Mouse (Mus musculus) ES-Bruce4 (cell line): Measurements from ENCODE around the gene Mmp2. TPM values are rescaled to one million over a fixed set of nuclear protein-coding genes. Genes with fewer than 3 reads are reported as not detected.
A peak's percentile ranks its signal among the peaks of the same experiment; 100 is the strongest.

Experiments used
- H3K27ac ChIP-seq: 2 replicates; pipeline ENCODE4 v1.5.1; 2012; ENCODE audit warnings: low read length, inconsistent platforms; ENCODE audit not compliant: insufficient read depth
- H3K27me3 ChIP-seq: 2 replicates; pipeline ENCODE4 v1.6.1; 2012; ENCODE audit warnings: mild to moderate bottlenecking, low read length, inconsistent platforms; ENCODE audit not compliant: control insufficient read depth, poor library complexity, insufficient read depth, severe bottlenecking
- H3K36me3 ChIP-seq: 2 replicates; pipeline ENCODE4 v1.6.1; 2012; ENCODE audit warnings: inconsistent platforms, mild to moderate bottlenecking, low read length, moderate library complexity; ENCODE audit not compliant: control insufficient read depth, poor library complexity, insufficient read depth, severe bottlenecking
- H3K4me1 ChIP-seq: one replicate; pipeline ENCODE4 v1.8.1; 2011; ENCODE audit warnings: low read length; ENCODE audit not compliant: control insufficient read depth, insufficient read depth
- H3K4me3 ChIP-seq: 2 replicates; pipeline ENCODE4 v1.5.1; 2011; ENCODE audit warnings: low read depth, mild to moderate bottlenecking, low read length
- H3K9ac ChIP-seq: 2 replicates; pipeline ENCODE4 v1.6.1; 2012; ENCODE audit warnings: low read depth, mild to moderate bottlenecking, inconsistent platforms; ENCODE audit not compliant: poor library complexity, severe bottlenecking
- H3K9me3 ChIP-seq: replicated peaks from 2 replicates; pipeline ENCODE4 v1.6.1; 2012; ENCODE audit warnings: mild to moderate bottlenecking, low read length, inconsistent platforms; ENCODE audit not compliant: control insufficient read depth, poor library complexity, insufficient read depth, severe bottlenecking
- CTCF ChIP-seq: IDR thresholded peaks from one replicate; pipeline ENCODE4 v1.8.1; 2011; ENCODE audit warnings: low read depth, low read length
- EP300 ChIP-seq: IDR thresholded peaks from 2 replicates; pipeline ENCODE4 v1.6.1; 2011; ENCODE audit warnings: low read depth, low read length; ENCODE audit not compliant: insufficient read depth
- POLR2A ChIP-seq: IDR thresholded peaks from one replicate; pipeline ENCODE4 v1.8.1; 2011; ENCODE audit warnings: low read length; ENCODE audit not compliant: insufficient read depth
- polyA plus RNA-seq: library from polyadenylated mRNA; stranded (reverse); fragments of >200 nt; gene quantifications from 2 replicates; pipeline ENCODE4 v1.2.4, GENCODE M21; 2011; ENCODE audit warnings: low read depth; ENCODE audit not compliant: missing spikeins, insufficient read depth, insufficient read length

Mmp2 gene
- polyA plus RNA-seq, 1 experiment: 22.5 TPM

DNA sequence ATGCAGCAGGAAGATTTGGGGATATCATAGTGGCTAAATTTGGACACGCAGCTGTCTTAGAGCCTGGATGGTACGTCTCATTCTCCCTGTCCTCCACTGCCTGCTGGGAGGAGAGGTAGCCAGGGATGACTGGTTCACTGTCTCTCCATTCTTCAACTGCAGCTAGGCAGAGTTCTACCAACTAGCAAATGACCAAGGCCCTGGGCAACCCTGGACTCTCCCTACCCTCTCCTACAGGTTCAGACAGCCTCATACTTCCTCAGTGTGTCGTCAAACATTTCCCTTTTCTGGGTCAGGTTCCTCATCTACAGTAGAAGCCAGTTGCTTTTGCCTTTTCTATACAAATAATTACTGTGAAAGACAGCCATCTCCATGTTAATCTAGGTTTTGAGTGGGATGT lies 27.6 kb downstream of the Mmp2 start:
- H3K27ac ChIP-seq: no peak overlapping the region
- no peak overlapping the region for H3K9ac ChIP-seq
- peaks cover 4% of the 10 kb centered on the region; the same call in 1 of the 2 replicates for H3K27me3 ChIP-seq
- TF ChIP-seq POLR2A (no peak), CTCF (no peak), EP300 (no peak)
- no peaks in the 10 kb centered on the region for H3K36me3 ChIP-seq
- 0 out of 2 replicates have a peak, but pooled peaks cover 2% of the 10 kb centered on the region for H3K9me3 ChIP-seq
- no peaks in the 10 kb centered on the region for H3K4me1 ChIP-seq
- no peak overlapping the region for H3K4me3 ChIP-seq

DNA sequence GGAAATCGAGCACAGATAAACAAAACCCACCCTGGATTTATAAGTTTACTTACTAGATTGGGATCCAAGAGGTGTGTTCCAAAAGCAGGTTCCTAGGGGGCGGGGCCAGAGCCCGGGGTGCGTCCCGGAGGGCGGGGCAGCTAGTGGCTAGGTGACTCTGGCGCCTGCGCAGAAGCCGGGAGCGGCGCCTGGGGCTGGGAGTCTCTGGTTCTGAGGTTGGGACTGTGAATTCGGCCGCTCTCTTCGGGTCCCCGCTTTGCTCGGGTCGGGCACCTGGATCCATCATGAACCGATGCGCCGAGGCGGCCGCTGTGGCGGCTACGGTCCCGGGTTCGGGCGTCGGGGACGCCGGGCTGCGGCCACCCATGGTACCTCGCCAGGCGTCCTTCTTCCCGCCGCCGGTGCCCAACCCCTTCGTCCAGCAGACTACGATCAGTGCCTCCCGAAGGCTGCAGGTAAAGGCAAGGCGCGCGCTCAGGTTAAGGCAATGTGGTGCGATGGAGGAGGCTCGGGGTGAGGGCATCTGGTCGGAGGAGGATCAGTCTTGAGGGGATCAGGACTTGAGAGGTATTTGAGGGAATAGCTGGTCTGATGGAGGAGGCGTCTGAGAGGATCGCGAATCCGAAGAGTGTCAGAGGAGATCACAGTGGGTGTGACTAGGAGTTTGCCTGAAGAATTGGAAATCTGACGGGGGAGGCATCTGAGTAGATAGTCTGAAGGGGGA lies 28.2 kb downstream of the Mmp2 start, which contains the start of gene Lpcat2:
Lpcat2 (plus strand) TSS at position 169 of the 724 bp plus-strand sequence.
- no peaks in the 10 kb centered on the region for H3K36me3 ChIP-seq
- H3K4me3 ChIP-seq: peak within 1 kb of the TSS; percentile 90
- H3K27ac ChIP-seq: no peak within 1 kb of the TSS
- peaks cover 4% of the 10 kb centered on the region; the same call in 1 of the 2 replicates for H3K27me3 ChIP-seq
- 0 out of 2 replicates have a peak, but pooled peaks cover 2% of the 10 kb centered on the region for H3K9me3 ChIP-seq
- no peaks in the 10 kb centered on the region for H3K4me1 ChIP-seq
- TF ChIP-seq POLR2A (peak; percentile 17), CTCF (no peak)
- H3K9ac ChIP-seq: peak within 1 kb of the TSS; percentile 85

DNA sequence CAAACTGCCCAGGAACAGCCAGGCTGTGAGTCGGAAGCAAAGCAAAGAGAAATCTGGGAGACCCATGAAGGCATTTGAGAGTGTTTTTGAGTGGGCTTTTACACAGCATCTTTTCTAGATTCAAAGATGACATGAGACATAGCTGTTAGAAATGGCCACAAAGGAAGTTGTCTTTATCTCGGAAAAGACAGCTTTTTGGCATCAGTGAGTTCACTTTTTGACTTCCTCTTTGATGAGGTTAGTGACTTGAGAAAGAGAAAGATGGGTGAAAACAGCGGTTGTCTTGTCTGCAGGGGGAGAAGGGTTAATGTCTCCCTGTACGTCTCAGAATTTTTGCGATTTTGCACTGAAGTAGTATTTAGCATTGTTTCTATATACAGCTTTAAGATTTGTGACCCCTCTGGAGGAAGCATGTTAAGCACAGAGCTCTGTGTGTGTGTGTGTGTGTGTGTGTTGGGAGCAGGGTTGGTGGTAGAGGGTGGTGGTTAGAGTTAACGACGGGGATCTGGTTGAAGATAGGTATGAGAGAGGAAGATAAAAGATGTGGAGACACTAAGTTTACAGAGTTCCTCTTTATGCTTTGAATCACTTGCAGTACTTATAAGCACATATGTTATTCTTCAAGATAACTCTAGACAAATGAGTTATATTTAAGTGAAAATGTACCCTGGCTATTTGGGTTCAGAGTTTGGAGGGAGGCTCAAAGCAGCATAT lies 29.3 kb downstream of the Mmp2 start:
- no peak for TF ChIP-seq CTCF
- TF ChIP-seq EP300: no peak
- no peak for TF ChIP-seq POLR2A
- no peak overlapping the region for H3K27ac ChIP-seq

DNA sequence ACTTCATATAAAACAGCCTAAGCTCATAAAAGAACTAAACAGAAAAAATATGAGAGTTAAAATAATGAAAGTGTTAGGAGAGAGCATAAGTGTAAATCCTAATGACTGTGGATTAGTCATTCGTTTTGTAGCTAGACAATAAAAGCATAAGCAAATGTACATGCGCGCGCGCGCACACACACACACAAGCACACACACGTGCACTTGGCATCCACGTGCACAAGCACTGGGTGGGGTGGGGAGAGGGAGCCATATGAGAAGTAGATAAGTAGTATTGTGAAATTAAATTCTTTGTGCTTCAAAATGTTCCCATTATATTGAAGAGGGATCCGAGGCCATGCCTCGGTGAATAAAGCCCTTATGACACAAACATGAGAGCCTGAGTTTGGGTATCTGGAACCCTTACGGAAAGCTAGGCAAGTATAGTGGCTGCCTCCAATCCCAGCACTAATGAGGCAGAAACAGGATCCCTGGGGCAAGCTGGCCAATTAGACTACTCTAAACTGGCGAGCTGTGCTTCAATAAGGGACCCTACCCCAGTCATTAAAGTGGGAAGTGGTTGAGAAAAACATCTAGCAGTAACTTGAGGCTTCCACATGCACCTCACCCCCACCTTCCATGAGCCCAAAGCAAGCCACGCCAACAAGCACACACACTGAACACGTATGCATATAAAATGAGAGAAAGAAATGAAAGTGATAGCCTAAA lies 31.5 kb downstream of the Mmp2 start:
- 0 out of 2 replicates have a peak, but pooled peaks cover 2% of the 10 kb centered on the region for H3K9me3 ChIP-seq
- no peaks in the 10 kb centered on the region for H3K36me3 ChIP-seq
- H3K27me3 ChIP-seq: peaks cover 4% of the 10 kb centered on the region; the same call in 1 of the 2 replicates
- no peak overlapping the region for H3K4me3 ChIP-seq
- H3K27ac ChIP-seq: no peak overlapping the region
- no peak overlapping the region for H3K9ac ChIP-seq
- no peaks in the 10 kb centered on the region for H3K4me1 ChIP-seq
- no peak for TF ChIP-seq EP300
- TF ChIP-seq CTCF: no peak
- TF ChIP-seq POLR2A: no peak

More for the DNA sequence above, 29.3 kb downstream of the Mmp2 start:
- Histone ChIP-seq H3K36me3 (no peaks in the 10 kb centered on the region), H3K9ac (no peak overlapping the region), H3K9me3 (0 out of 2 replicates have a peak, but pooled peaks cover 2% of the 10 kb centered on the region), H3K4me3 (no peak overlapping the region; the same call in 1 of the 2 replicates), H3K4me1 (no peaks in the 10 kb centered on the region), H3K27me3 (peaks cover 4% of the 10 kb centered on the region; the same call in 1 of the 2 replicates)

DNA sequence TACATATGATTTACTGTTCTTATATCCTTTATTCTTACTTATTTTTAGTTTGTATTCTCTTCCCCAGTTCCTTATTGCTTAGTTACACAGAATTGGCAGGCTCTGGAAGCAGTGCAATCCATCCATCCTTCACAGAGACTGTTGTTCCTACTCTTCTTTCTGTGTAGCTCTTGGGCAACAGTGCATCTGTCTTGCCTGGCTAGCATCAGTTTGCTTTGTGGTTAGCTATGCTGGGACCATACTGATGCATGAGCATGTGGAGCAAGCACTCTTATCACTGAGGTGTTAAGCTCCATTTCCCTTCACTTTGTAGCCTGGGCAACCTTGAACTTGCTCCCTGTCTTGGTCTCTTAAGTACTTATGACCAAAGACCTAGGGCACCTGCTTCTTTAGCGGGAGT lies 34.9 kb downstream of the Mmp2 start:
- Histone ChIP-seq H3K27ac (no peak overlapping the region), H3K4me1 (no peaks in the 10 kb centered on the region), H3K36me3 (no peaks in the 10 kb centered on the region), H3K4me3 (no peak overlapping the region), H3K9me3 (peaks cover 2% of the 10 kb centered on the region; the same call in 1 of the 2 replicates), H3K9ac (no peak overlapping the region), H3K27me3 (no peaks in the 10 kb centered on the region)
- TF ChIP-seq POLR2A: no peak
- TF ChIP-seq EP300: no peak
- TF ChIP-seq CTCF: no peak
